Mouse (Mus musculus) kidney, postnatal 10 days (tissue): ENCODE results near the gene Rbfox1.

ENCODE experiments used
- DNase-seq: peaks from one replicate; pipeline ENCODE4 v3.0.0; 2021; ENCODE audit warnings: mixed read lengths

The Rbfox1 gene

GRCm38 (mm10) chr16:7292985-7293805 lies 1408.0 kb downstream of the Rbfox1 start:
- no peak for DNase-seq

DNA sequence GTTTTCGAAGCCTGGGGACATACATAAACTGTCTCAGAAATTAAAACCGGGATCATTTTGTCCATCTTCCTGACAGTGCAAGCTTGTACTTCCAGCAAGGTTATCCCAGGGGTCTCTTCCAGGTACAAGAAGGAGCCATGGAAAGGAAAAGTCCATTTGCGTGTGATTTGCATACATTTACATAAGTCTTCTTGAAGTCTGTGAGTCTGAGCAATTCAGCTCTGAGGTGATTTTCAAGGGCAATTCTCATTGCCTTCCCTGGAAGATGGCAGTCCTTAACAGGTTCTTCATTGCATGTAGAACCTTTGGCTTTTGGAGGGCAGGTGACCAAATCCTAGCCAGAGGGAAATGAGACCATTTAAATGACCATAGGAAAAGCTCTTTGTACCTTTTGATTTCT lies 1417.3 kb downstream of the Rbfox1 start:
- no peak for DNase-seq

- no peak for DNase-seq
Measured at GRCm38 (mm10) chr16:7329196-7329595, 1444.0 kb downstream of the Rbfox1 start.

DNA sequence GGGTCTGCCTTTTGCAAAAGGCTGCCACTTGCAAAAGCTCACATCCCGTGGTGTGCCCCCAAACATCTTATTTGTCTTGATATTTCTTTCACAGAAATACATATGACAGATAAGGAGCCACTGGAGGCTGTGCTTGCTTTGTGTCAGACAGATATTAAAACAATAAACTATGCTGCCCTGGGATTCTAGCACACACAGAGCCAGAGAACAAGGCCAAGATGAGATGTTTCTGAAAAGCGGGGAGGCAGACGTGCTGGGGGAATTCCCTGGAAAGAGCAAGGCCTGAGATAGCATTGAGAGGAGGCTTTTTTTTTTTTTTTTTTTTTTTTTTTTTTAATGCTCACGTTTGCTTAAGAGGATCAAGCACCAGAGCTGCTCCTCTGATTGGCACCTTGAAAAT lies 1456.0 kb downstream of the Rbfox1 start:
- no peak for DNase-seq

DNA sequence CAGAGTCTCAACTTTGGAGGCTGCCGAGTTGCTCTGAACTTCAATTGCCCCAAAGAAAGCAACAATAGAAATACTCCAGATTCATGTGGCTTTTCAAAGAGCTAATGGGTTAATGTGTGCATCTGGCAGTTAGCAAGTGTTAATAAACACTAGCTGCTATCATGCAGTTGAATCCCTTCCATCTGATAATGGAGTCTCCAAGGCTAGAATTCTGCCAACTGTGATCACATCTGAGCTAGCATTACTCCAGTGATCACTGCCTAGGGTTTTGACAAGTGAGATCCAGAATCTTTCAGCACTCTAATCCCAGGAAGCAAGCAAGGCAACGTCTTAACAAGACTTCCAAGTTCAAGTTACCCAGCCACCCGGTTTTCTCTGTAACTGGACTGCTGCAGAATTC lies 1460.1 kb downstream of the Rbfox1 start:
- no peak for DNase-seq

GRCm38 (mm10) chr16:7346001-7346625 lies 1461.0 kb downstream of the Rbfox1 start:
- no peak for DNase-seq

DNA sequence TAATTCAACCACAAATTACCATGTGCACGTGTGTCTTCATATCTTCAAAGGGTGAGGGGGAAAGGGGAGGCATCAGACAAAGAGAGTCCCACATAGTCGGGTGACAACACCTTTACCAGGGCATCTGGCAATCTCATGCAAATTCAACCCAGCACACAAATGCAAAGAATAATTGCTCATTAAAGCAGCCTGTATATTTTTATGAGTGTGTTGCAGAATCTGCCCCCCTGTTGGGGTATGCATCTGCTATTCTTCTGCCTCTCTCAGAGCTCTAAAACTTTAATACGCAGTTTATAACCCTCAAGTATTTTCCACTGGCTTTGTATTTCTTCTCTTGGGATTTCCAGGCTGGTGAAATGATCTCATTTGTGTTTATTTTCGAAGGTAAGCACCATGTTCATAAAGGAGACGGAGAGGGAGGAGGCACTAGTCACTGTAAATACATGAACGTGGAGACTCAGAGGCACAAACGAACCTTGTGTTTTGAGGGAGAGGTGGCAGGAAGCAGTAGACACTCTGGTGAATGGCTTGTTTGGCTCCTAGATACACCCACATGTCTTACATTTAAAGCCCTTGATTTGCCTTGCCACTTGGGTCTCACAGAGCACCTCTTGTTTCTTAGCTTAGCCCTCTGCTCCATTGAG lies 1462.5 kb downstream of the Rbfox1 start:
- no peak for DNase-seq

DNA sequence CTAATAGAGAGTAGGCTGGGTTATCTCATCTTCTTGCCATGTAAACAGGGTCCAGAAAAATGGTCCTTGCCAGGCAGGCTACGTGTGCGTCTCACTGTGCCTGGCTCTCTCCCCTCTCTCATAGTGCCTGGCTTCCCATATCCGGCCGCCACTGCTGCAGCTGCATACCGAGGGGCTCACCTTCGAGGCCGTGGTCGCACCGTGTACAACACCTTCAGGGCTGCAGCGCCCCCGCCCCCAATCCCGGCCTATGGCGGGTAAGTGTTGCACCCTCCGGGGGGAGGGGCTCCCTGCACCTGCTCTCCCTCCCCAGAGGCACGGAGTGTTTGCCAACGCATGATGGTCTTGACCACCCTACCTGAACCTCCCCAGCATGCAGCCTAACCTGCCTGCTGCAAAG lies 1467.7 kb downstream of the Rbfox1 start:
- peak; percentile 10 for DNase-seq

DNA sequence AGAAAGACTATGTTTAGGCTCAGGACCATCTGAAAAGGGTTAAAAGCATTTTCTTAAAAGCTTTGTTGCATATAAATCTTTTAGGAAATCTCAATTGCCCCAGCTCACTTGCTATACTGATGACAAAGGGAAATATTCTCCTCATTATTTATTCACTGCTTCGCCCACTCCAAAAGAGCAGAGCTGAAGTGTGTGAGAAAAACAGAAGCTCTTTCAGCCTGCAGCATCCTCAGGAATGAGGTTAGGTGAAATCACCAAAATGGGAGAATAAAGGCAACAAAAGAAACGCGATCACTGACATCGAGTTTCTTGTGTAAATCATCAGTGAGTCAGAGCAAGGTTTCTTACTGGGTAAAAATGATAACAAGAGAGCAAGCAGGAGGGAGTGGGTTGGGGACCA lies 1469.0 kb downstream of the Rbfox1 start:
- no peak for DNase-seq

DNA sequence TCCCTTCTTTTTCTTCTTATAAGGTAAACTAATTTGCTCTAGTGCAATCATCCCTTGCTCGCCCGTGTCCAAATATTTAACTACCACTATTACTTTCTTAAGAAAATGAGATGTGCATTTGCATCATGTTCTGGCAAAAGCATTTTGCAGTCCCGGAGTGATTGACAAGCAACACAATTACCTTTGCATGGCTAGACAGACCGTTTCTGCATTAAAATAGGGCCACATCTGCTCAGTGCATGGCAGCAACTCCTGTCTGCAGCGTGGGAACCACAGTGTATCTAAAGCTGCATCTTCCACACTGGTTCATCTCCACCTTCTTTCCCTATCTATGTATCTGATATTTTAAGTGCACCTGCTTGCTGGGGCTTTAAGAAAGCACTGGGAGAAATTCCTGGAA lies 1473.9 kb downstream of the Rbfox1 start:
- DNase-seq: no peak

DNA sequence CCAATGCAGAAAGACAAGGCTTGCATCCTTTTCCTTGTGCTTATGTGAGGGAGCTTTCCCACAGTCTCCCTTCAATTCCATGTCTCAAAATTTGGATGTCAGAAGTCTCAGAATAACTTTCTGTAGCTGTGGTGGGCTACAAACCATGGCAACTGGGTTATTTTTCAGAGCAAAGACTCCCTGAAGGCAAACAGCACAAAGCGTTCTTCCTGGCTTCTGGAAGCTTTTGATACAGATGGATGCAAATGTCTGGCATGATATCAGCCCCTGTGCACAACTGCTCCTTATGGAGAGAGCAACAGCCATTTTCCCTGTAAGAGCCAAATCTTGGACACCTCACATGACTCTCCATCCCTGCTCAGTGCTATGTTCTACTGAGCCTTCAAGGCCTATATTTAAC lies 1475.6 kb downstream of the Rbfox1 start:
- DNase-seq: no peak

DNA sequence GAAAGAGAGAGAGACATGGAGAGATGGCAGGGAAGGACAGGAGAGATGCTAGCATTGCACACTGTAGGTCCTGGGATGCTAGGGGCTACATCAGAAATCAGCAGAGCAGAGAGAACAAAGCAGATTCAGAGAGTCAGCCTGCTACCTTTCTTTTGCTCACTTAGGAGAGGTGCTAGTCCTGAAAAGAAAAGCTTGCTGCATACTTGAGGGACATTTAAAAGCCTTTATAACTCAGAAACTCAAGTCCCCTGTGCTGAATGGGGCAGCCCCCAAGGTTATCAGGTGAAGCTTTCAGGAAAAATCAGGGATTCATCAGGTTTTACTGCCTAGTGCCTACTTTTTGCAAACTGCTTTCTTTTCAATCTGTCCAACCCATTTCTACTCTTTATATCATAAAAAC lies 1480.7 kb downstream of the Rbfox1 start:
- no peak for DNase-seq

DNA sequence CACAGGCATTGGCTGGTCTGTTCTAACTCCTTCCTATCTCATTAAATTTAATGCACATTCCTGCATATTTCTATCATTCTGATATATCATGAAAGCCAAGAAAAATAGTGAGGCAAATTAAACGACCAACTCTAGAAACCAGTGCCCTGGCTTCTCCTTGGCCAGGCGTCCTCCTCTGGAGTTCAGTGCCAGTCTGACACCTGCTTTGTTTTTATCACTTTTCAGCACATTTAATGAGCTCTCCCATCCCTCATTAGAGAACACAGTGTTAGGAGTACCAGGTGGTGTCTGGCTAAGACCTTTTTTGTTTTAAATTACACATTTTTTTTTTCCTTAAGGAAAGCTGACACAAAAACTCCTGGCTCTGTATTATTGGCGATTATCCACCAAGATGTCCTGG lies 1489.0 kb downstream of the Rbfox1 start:
- DNase-seq: no peak

DNA sequence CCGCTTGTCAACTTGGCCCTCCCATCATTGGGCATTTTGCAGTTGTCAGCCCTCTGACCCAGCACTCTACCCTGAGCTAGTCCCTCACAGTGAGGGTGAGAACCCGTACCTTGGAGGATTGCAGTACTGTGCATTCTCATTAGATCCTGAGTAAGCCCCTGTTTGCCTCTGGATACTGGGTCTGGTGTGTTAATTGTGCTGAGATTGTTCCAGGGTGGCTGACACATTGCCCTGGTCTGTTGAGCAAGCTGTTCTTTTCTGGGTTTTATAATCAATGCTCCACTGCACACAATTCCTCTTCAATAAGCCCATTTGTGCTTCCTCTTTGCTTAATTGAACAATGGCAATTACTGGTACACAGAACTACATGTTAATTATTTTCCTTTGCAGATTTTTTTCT lies 1489.5 kb downstream of the Rbfox1 start:
- DNase-seq: no peak

- DNase-seq: no peak
Measured at GRCm38 (mm10) chr16:7396101-7396500, 1510.9 kb downstream of the Rbfox1 start.

GRCm38 (mm10) chr16:7404766-7405492 lies 1519.8 kb downstream of the Rbfox1 start:
- no peak for DNase-seq

- DNase-seq: no peak
Measured at GRCm38 (mm10) chr16:7407862-7408640, 1522.9 kb downstream of the Rbfox1 start.

DNA sequence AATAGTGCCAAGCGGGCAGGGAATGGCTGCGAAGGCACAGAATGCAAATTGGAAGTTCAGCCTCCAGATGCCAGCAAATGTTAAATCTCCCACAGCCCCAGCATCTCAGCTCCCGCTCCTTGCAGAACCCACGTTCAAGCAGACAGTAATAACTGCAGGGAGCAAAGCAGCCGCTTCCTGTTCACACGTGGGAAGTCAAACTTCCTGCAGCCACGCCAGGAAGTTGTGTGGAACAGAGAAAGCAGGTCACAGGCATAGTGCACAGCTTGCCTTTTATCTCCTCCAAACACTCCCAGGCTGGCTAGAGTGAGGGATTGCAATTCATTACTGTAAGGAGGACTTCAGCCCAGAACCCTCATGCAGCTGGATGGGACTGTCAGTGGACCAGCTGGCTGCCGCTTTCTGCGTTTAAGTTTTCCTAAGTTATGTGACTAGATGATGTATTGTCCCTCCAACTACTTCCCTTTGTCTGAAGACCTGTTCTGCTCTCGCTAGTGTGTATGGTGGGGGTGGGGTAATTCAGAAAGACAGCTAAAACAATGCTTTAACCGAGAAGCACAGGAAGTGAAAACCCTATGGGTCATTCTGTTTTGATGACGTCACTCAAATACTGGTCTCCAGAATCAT lies 1534.6 kb downstream of the Rbfox1 start:
- DNase-seq: peak; percentile 55

DNA sequence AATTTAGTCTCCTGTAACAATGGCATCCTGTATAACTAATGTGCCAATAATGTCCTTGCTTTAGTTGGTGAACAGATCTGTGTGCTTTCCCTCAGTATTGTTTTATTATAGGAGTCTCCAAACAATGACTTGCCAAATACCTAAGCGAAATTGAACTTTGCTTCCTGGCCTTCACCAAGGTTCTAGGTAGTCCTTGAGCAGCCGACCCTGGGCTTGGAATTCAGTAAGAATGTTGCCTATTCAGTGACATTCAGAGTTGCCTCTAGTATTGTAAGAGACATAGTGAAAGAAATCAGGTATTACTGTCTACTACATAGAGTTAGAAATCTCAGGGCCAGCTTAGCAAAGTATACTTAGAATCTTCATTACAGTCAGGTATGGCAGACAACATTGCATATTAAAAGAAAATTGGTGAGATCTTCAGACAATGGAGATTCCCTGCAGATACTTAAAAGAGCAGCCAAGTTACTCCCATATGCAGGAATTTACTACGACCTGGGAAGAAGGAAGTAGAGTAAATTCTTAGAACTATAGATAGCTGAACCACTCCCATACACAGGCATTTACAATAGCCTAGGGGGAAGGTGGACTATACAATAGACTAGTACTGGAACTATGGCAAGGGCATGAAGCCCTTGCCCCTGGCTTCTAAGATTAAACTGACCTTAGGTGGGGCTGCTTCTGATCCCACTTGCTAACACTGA lies 1540.4 kb downstream of the Rbfox1 start:
- no peak for DNase-seq

GRCm38 (mm10) chr16:7433296-7433695 lies 1548.1 kb downstream of the Rbfox1 start:
- no peak for DNase-seq

DNA sequence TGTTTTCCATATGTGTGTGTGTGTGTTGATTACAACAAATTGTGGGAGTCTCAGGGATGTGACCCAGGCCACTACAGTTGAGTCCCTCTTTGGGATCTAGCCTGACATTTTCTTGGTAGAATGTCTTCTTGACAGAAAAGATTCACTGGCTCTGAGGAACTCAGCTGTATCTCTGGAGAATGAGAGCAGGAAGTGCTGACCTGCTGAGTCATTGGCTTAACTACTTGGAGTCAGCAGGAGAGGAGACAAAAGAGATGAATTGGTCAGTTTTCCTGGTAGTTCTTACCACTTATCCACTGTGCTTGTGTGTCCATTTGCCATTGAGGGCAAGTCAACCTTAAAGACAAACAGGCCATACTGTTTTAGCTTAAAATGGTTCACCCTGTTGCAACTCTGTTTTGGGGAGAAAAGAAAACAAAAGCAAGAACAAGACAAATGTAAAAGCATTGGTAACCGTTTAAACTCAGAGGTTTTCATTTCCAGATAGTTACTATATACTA lies 1561.7 kb downstream of the Rbfox1 start:
- peak; percentile 20 for DNase-seq
